Mouse (Mus musculus) cerebellum, adult 9-10 months (tissue): ENCODE measurements around the gene Tm6sf1.

ENCODE experiments used
- DNase-seq: peaks from one replicate; pipeline ENCODE4 v3.0.0; 2022

Gene Tm6sf1

GRCm38 (mm10) chr7:81851706-81852105 lies 7.1 kb upstream of the Tm6sf1 start:
- no peak for DNase-seq

DNA sequence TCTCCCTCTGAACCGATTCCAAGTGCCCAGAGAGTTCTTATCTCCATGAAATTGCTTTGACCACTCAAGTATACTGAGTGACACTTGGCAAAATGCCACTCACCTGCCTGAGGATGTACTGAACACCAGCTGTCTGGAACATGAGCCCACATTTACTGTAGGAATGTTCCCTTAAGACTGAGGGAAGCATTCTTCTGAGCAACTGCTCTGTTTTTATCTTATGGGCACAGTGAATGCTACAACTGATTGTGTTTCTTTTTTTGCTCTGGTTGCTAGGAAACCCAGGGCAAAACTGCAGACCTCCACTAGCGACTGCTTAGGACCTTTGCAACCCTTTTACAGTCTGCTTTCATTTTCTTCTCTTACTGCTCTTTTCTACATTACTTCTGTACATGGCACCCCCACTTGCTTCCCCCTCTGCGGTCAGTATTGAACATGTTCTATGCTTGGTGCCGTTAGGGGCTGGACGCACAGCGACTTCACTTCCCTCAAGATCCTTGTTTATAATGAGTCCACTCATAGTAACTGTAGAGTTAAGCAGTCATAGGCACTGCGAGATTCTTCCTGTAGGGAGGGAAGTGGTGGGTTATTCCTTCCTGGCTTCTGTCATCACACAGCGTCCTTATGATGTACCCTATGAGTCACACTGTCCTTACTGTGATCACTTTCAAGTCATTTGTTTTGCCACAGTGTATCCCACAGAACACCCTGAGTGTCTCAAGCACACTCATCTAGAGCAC lies 4.1 kb upstream of the Tm6sf1 start:
- DNase-seq, result no peak

- DNase-seq, result no peak
Measured at GRCm38 (mm10) chr7:81855694-81856093, 3.1 kb upstream of the Tm6sf1 start, which contains the start of gene Gm10160. Gene Gm10160, minus strand, starts transcription at chr7:81855794.

DNA sequence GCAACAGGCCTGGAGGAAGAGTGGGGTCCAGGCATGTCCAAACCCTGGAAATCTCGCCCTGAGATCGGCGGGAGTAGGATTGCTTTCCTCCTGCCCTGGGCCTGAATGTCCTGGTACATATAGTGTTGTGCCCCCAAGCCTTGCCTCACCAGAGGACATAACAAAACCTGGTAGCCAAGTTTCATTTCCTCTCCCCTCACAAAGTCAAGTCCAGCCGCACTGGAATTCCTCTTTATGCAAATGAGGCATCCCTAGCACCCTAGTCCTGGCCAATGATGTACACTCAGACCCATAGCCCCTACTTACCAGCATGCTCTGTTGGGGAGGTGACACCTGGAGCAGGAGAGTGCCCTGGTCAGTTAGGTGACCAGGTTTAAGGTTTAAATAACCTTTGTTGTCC lies 2.6 kb upstream of the Tm6sf1 start:
- DNase-seq, result no peak

GRCm38 (mm10) chr7:81858236-81858635 lies 565 bp upstream of the Tm6sf1 start:
- DNase-seq, result no peak

DNA sequence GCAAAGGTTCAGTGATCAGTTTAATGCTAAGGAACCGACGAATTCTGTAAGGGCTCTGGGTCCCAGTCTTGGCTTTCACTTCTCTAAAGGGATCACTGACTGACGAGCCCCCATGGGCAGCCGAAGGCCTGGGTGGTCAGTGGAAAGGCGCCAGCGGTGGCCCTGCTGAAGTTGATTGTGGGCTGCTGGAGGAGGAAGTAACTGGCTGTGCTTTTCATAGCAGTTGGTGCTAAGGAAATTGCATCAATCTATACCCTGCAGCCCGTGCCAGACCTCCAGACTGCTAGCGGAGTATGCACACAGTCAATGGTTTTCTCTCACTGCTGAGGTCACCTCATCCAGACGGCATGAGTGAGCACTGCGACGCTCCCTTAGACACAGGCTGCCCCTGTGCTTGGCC lies 1.3 kb downstream of the Tm6sf1 start:
- DNase-seq, result no peak

GRCm38 (mm10) chr7:81860996-81861395 lies 2.2 kb downstream of the Tm6sf1 start:
- no peak for DNase-seq

DNA sequence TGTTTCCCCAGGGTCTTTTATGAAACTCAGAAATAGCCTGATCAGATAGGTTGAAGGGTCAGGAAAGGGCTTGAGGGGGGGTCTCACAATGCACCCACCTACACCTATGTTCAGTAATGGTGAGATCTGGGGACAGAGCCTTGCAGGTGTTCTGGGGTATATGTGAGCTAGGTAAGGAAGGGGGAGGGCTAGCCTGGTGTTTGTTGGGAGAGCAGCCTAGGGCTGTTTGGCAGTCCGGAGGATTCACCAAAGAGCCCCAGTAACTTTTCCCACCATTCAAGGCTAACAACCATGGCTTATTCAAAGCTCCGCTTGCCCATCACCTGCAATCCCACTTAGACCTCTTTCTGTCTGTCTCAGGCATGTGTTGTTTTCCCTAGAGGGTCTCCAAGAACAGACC lies 2.7 kb downstream of the Tm6sf1 start:
- DNase-seq, result no peak

- DNase-seq, result no peak
Measured at GRCm38 (mm10) chr7:81861921-81862320, 3.1 kb downstream of the Tm6sf1 start.

- DNase-seq, result no peak
Measured at GRCm38 (mm10) chr7:81862587-81863583, 4.1 kb downstream of the Tm6sf1 start.

DNA sequence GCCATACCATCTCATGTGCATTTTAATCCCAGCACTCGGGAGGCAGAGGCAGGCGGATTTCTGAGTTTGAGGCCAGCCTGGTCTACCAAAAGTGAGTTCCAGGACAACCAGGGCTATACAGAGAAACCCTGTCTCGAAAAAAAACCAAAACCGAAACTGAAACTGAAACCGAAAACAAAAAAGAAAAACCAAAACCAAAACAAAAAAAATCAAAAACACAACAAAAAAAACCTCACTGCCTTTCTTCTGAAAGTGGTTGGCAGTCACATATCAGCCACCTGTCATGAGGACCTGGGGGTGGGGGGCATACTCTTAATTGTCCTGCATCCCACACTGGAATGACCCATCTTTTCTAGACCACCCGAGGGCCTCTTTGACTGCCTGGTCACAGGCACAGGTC lies 5.8 kb downstream of the Tm6sf1 start:
- no peak for DNase-seq

DNA sequence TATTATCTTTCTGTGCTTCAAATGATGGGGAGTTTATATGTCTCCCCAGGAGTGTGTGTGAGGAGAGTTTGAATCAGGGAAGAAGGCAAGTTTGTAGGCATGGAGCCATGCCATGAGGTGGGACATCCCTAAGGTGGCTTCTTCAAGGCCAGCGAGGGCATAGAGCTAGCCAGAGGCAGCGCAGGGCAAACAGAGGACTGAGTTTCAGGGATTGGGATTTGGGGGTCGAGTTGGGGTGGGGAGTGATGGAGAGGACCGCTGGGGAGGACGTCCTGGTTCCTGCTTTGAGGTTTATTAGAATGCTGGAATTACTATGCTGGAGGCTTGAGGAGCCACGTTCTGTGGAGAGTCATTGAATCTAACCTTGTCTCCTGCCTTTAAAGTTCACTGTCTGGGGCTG lies 7.1 kb downstream of the Tm6sf1 start:
- no peak for DNase-seq

- DNase-seq, result peak; percentile 16
Measured at GRCm38 (mm10) chr7:81867231-81867930, 8.6 kb downstream of the Tm6sf1 start.

DNA sequence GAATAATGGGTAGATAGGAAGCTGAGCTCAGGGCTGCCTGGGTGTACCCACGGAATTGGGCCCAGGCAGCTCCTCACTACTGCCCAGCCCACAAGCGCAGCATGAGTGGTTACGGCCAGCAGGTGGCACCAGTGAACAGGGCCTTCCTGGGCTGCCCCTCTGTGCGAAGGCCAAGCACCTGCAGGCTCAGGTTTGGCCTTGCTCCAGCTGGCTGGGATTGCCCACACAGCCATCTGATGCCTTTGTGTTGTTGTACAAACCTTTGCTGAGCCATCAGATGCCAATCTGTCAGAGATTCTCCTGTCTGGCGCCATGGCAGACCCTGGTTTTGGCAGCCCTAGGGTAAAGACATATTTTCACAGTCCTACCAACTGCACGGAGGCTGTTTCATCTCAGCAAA lies 9.4 kb downstream of the Tm6sf1 start:
- DNase-seq, result peak; percentile 98

DNA sequence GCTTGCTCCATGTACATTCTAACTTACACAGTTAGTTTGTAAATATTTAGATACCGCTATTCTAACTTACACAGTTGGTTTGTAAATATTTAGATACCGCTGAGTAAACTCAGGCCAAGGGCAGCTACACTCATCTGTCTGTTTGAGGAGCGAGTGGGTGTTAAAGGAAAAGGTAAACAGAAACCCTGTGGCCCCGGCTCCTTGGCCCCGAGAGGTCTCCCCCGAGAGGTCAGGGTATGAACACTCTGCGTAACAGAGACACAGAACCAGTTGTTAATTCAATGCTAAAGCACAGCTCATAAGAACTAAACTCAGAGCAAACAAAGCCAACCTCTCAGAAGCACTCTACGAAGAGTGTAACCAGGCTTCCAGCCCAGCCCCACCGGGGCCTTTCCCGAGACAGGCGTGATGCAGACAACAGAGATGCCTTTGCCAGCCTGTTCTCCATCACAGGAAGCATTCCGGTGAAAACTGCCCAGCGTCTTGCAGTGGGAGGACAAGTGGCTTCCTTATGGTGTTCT lies 13.8 kb downstream of the Tm6sf1 start:
- DNase-seq, result no peak

GRCm38 (mm10) chr7:81873807-81874206 lies 15.0 kb downstream of the Tm6sf1 start:
- no peak for DNase-seq

DNA sequence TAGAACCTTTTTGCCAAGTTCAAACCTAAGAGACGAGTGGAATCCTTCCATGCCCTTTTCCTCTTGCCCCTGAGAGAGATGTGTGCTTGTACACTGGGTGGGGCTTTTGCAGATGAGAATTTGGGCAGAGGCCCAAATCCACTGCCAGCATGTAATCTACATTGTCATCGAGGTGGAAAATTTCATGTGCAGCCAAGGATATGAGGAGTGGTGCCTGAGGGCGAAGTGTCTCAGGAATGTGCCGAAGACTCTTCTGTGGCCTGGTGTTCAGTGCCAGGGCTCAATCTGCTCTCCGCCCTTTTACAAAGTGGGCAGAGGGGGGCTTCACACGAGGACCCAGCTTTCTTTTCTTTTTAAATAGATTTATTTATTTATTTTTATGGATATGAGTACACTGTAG lies 15.8 kb downstream of the Tm6sf1 start:
- no peak for DNase-seq

- DNase-seq, result no peak
Measured at GRCm38 (mm10) chr7:81875372-81875771, 16.6 kb downstream of the Tm6sf1 start.

DNA sequence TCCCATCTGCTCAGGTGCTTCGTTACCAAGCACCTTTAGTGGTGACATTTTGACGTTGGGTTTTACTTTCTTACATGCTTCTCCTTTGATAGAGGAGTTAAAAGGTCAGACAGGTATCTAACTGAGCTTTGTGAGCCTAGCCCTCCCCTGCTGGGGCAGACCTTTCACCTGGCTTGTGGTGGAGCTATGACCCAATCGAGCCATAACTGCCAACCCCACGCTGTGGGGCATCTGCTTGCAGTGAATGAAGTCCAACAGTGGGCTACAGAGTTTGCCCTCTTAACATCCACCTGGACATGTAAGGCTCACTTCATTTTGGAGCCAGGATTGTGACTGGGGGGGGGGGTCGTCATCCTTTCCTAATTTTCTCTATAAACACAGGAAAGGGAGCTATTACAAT lies 21.5 kb downstream of the Tm6sf1 start:
- DNase-seq, result peak; percentile 19

- DNase-seq, result no peak
Measured at GRCm38 (mm10) chr7:81880797-81881196, 22.0 kb downstream of the Tm6sf1 start.

DNA sequence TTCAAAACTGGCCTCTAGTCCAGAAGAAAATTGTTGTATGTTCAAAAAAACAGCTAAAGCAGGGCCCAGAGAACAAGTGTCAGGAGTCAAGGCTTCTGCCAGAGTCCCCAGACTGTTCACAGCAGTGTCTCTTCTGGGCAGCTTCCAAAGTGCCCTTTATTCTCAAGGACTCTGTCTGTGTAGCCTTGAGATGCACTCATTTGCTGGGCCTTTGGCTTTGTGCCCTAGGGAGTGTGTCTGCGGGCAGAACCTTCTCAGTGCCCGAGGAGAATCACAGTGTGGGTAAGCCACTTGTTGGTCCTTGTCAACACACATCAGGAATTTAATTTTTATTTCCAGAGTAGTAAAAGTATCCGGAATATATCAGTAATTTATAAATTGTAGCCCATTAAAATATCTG lies 22.8 kb downstream of the Tm6sf1 start:
- DNase-seq, result peak; percentile 18

DNA sequence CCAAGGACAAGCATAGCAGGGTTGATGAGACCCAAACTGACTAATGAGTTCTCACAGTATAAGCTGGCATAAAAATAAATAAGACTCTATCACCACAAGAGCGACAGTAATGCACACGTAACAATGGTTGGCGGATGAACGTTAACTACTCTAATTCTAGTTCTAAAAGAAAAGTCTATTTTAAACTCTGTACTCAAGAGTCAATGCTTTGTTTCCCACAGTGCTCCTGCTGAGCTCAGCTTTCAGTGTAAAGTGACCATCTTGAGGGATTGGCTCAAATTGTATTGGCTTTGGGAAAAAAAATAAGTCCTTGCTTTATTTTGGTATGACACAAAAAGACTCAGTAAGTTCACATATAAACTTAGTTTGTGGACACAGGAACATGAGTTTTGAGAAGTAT lies 26.3 kb downstream of the Tm6sf1 start:
- DNase-seq, result no peak

DNA sequence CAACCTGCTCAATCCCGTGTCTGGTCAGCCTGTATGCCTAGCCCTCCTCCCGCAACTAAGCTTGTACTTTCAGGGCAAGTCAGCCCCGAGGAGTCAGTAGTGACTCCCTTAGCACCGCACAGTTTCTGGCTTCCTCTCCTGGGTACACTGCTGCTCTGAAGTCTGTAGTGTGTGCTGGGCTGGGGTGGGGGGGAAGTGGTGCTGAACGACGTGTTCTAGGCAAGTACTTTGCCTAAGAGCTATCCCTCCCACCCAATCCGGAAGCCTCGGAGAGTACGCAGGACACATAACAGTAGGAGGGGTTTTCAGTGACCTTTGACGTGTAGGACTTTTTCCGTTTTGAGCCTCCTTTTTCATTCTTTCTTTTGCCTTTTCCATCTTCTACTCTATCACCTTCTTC lies 40.6 kb downstream of the Tm6sf1 start:
- DNase-seq, result no peak
